Mouse (Mus musculus): ENCODE measurements around the gene Hoxa7. TPM values are rescaled to one million over a fixed set of nuclear protein-coding genes. Genes with fewer than 3 reads are reported as not detected.

Hoxa7 gene
- total RNA-seq, 2 experiments from 2014 or later, result 6.3 to 7.3 TPM

DNA sequence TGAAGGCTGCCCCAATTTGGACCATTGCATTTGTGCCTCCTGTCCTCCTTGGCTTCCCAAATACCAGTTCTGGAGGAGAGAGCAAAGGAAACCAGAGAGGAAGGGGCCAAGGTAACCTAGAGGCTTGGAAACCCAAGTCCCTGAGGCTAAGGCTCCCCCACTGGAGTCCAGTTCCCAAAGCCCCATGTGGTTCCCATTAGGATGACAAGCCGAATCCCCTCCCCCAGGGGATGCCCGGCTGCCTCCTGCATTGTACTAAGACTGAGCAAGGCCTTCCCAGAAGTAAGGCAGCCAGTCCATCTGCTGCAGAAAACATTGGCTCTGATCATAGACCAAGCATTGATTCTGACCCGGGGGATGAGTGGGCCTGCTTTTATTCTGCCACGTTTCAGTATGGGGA, 50.3 kb downstream of the Hoxa7 start:
- no peak for DNase-seq
- intact Hi-C loops (cut with DNase I; ENCODE audit: low total_unique reads), result loop anchor here (1.0 kb wide), 1 partner anchor 49 kb away; no protein-coding TSS in a partner anchor

GRCm38 (mm10) chr6:52170898-52171223, 50.8 kb downstream of the Hoxa7 start:
- intact Hi-C loops (cut with DNase I; ENCODE audit: low total_unique reads), result loop anchor here (1.0 kb wide), 1 partner anchor 49 kb away; no protein-coding TSS in a partner anchor
- no peak for DNase-seq

DNA sequence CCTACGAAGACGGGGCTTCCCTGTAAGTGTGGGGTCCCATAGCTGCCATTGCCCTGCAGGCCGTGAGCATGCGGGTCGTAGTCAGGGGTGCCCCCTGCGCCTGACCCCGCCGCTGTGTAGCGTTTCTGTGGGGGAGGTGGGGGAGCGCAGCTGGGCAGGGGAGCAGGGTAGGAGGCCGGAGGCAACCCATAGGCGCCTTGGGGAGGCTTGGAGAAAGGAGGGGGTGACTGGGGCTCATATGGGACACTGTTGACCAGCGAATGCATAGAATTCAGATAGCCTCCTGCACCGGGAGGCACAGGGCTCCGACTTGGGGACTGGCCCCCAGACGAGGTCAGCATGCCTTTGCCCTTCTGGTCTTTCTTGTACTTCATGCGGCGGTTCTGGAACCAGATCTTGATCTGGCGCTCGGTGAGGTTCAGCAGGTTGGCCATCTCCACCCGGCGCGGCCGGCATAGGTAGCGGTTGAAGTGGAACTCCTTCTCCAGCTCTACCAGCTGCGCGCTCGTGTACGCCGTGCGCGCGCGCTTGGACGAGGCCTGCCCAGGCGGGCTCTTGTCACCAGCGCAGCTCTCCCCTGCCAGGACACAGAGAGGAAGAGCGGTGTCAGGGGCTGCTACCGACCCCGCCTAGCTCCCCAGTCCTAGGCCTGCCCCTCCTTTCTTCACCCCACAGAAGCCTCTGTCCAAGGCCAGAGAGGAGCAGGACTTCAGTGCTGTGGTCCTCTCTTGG, 51.3 kb downstream of the Hoxa7 start:
- DNase-seq, result no peak
- intact Hi-C loops (cut with DNase I; ENCODE audit: low total_unique reads), result no loop called here

DNA sequence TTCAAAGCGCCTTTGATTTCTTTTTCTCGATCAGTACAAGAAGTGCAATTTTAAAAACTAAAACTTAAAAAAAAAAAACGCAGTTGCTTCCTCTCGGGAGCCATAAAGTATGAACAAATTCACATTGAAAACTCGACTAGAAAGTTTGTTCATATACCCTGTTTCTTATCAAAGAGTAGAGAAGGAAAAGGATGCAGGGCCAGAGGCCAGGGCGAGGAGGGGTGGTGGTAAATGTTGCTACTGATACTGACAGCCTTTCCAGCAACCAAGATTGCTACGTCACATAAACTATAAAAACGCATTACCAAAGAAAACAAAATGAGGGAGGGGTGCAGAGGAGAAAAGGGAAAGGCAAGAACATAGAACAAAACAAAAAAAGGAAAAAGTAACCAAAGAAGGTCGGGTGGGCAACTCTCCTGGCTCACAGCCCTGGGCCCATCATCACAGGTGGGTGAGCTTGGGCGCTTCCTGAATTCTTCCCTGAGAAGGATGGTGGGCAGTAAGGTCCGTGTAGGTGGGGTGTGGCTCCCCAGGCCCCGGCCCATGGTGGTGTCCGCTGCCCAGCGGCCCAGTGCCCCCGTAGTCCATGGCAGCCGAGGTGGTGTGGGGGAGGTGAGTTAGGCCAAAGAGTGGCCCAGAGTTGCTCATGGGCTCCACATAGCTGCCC, 52.0 kb downstream of the Hoxa7 start:
- DNase-seq, result no peak
- intact Hi-C loops (cut with DNase I; ENCODE audit: low total_unique reads), result no loop called here

DNA sequence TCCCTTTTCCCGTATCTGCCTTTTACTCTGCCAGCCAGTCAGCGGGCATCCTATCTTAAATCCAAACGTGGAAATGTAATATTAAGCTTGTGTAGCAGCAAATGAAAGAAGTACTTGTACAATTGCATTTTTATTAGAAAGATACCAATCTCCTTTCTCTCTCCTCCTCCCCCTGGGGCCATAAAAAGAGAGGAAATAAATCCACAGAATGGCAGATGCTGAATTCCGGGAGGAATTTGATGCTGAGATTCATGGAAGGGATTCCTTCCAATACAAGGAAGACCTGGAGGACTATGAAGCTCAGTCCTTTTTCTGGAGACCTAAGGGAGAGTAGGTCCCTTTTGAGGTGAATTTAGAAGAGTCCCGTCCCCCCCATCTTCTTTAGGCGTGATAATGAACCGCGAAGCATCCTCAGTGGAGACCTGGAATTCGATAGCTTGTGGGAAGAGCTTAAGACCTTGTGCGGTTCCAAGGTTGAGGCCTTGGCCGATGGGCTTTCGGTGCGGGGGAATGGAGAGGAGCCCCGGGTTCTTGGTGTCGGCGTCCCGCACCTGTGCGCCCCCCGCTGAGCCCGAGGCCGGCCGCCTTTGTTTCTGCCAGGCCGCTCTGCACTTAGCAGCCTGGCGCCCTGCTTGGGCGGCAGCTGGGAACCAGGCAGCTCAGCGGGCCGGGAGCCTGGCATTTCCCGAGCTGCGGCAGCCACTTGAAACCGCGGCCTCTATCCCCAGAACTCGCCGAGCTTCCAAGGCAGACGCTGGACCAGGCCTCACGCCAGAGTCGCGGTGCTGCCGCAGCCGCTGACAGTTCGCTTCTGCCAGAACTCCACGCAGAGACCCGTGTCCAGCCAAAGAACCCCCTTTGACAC, 53.2 kb downstream of the Hoxa7 start:
- DNase-seq, result no peak
- intact Hi-C loops (cut with DNase I; ENCODE audit: low total_unique reads), result no loop called here

DNA sequence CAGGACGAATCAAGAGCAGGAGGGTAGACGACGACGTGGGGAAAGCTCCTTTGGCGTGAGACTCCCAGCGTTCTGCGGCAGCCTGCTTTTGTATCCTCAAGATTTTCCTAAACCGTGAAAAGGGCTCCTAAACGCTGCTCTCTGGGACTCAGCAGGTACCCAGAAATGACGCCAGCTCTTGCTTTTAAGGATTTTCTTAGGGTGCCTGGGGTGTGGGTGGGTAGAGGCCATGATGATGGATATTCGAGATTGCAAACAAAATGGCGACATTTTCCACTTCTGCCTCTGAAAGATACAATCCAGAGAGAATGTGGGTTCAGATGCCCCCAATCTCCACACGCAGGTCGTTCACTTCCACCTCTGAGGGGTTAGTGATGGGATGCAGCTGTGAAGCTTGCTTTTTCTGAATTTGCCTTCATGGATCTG, 53.9 kb downstream of the Hoxa7 start:
- DNase-seq, result no peak
- intact Hi-C loops (cut with DNase I; ENCODE audit: low total_unique reads), result no loop called here

- no peak for DNase-seq
- intact Hi-C loops (cut with DNase I; ENCODE audit: low total_unique reads), result no loop called here
Measured at GRCm38 (mm10) chr6:52167176-52167575, 54.5 kb downstream of the Hoxa7 start.

DNA sequence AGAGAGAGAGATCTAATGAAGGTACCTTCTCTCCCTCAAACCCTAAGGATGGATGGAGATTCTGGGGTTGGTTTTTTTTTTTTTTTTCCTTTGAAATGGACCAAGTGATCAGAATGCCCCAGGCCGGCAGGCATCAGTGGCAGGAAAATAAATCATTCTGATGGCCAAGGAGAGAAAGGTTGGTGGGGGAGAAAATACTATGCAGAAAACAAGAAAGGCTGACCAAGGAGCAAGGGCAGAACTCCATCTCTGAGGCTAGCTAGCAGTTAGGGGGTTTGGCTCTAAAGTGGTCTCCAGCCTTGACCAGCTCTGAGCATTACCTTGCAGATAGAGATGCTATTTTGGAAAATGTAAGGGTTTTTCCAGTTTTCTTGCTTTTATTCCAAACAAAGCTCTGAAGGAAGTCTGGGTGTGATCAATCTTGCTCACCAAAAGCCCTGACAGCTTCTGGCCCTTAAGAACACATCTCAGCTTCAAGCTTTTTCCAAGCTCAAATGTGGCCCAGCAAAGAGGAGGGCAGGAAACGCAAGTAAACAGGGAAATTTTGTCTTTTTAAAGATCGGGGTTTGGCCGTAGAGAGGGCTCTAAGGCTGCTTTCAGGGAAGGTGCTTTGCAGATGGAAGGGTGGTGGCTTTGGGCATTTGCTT, 55.1 kb downstream of the Hoxa7 start:
- no peak for DNase-seq
- intact Hi-C loops (cut with DNase I; ENCODE audit: low total_unique reads), result no loop called here

- intact Hi-C loops (cut with DNase I; ENCODE audit: low total_unique reads), result no loop called here
- DNase-seq, result no peak
Measured at GRCm38 (mm10) chr6:52165441-52166370, 55.9 kb downstream of the Hoxa7 start.

DNA sequence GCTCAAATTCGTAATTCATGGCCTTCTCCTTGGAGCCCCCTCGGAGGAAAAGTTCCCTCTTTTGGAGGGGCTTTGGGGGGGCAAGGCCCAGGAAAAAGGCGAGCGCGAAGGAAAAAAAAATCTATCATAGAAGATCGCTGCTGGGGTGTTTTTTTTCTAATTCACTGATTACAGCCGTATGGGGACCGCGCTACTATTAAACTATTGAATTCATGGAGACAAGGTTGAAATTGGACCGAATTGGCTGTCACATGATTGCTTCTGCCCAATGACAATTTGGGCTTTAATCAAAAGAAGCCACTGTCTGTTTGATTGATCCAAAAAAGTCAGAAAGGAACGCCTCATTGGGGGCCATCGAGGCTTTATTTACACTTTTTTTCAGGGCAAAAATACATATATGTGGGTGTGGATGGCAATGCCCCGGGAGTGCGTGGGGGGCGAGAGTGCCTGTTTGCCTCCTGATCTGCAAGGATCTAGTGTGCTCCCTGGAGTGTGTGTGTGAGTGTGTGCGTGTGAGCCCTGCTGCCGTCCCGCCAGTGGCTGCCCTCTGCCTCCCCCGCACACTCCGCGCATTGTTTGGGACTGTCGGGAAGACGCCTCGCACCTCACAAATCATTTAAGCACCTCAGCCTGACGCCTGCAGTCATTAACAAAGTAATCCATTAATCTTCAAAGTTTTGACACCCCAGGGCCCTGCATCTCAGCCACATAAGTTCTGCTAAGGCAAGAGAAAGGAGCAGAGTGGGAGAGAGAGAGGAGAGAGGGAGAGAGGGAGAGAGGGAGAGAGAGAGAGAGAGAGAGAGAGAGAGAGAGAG, 56.8 kb downstream of the Hoxa7 start, which contains the start of gene Hoxa2:
Gene Hoxa2, minus strand, starts transcription at position 206 of the 815 bp plus-strand sequence.
- intact Hi-C loops (cut with DNase I; ENCODE audit: low total_unique reads), result no loop called here
- no peak for DNase-seq

Small RNA genes lying within 50 kb of the gene (microRNA-seq; reads per million reads assigned to microRNA genes)
- gene Mir196b, result 7,572 to 8,678 reads per million in 2 experiments

Other genes with a start within 250 kb of the Hoxa7 start
- 1 to 10 TPM; 4.6 to 4.8 TPM for gene Skap2, start 209.3 kb downstream of the Hoxa7 start, total RNA-seq (2021)
- under 1 TPM; 0.16 to 0.20 TPM for gene Hoxa1, start 63.5 kb downstream of the Hoxa7 start, total RNA-seq (2021)
- gene Hoxa2, start 57.0 kb downstream of the Hoxa7 start, total RNA-seq (2021), result under 1 TPM; 0.78 to 0.86 TPM
- gene 5730596B20Rik, start 44.4 kb downstream of the Hoxa7 start, total RNA-seq (2021), result under 1 TPM; 0.08 to 0.11 TPM
- gene Hoxa4, start 30.1 kb downstream of the Hoxa7 start, total RNA-seq (2021), result 1 to 10 TPM; 4.1 to 4.9 TPM
- gene Hoxa5, start 17.3 kb downstream of the Hoxa7 start, total RNA-seq (2021), result 1 to 10 TPM; 1.9 to 2.5 TPM
- 1 to 10 TPM in 1 of 2 experiments, under 1 TPM in 1; 0.74 to 1.3 TPM for gene Hoxa6, start 13.1 kb downstream of the Hoxa7 start, total RNA-seq (2021)
- 1 to 10 TPM; 2.4 to 3.1 TPM for gene Hoxa3, start 8.5 kb downstream of the Hoxa7 start, total RNA-seq (2021)
- gene Gm28308, start 8.5 kb downstream of the Hoxa7 start, total RNA-seq (2021), result under 1 TPM in 1 of 2 experiments, not detected in 1; 0.51 TPM
- gene Hoxa9, start 9.2 kb upstream of the Hoxa7 start, total RNA-seq (2021), result 1 to 10 TPM; 7.8 to 8.3 TPM
- gene Hoxa10, start 19.0 kb upstream of the Hoxa7 start, total RNA-seq (2021), result 10 to 100 TPM; 16.3 to 22.7 TPM
- gene Hoxa11, start 24.0 kb upstream of the Hoxa7 start, total RNA-seq (2021), result 1 to 10 TPM; 1.5 to 4.0 TPM
- gene Hoxa13, start 39.0 kb upstream of the Hoxa7 start, total RNA-seq (2021), result 1 to 10 TPM in 1 of 2 experiments, under 1 TPM in 1; 0.24 to 1.7 TPM
- gene Evx1, start 91.6 kb upstream of the Hoxa7 start, total RNA-seq (2021), result not detected

All from gastrocnemius, postnatal 14 days (tissue).